Mouse (Mus musculus) CD4-positive, CD25-positive, alpha-beta regulatory T cell, adult 4 months (primary cell): ENCODE results near the gene Vmn1r200. TPM values are rescaled to one million over a fixed set of nuclear protein-coding genes. Genes with fewer than 3 reads are reported as not detected.
"Not testable (repeated sequence)": the region's sequence is repeated elsewhere in the genome, so short reads cannot be mapped to it uniquely, and the experiment has no call there.

ENCODE experiments used
- ATAC-seq: one replicate; pipeline ENCODE4 v1.8.0; 2017
- polyA plus RNA-seq, 2 experiments: library from polyadenylated mRNA; unstranded; fragments of 100-300 nt; shearing (Covaris generic); gene quantifications; one replicate each; pipeline ENCODE4 v1.2.1; 2017

Vmn1r200 gene
- not detected for polyA plus RNA-seq

DNA sequence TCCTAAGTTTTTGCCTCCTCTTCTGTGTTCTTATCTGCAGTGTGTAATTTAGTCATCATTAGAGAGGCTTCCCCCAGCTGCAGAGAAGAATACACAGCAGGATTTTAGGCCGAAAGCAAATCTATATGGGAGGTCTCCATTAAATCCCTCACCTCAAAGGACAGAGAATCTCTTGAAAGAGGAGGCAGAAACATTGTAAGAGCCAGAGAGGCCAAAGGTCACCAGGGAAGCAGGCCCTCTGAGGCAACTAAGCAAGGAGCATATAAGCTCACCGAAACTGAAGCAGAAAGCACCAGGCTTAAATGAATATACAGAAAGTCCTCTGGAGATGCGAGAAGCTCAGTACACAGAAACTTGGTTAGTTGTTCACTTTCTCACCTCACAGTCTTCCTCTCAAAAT, at the start of gene Vmn1r200:
TSS of gene Vmn1r200 (plus strand) at position 301 of the 400 bp plus-strand sequence.
- ATAC-seq, result no peak

DNA sequence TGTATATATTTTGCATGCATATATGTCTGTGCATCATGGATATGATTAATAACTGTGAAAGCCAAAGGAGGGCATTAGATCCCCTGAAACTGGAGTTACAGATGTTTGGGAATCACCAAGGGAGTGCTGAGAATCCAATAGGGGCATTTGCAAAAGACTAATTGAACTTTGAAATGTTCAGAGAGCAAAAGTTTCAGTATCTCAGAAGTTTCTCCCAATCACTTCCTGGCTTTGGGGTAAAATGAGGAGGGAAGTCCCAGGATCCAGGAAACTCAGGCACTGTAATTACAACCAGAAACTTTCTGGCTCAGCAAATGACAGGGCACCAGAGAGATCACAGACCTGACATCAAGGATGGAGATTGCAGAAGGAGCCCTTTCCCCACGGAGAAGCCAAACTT, 40.1 kb upstream of the Vmn1r200 start, which contains the start of gene Vmn1r198:
TSS of gene Vmn1r198 (plus strand) at position 301 of the 400 bp plus-strand sequence.
- ATAC-seq, result no peak

DNA sequence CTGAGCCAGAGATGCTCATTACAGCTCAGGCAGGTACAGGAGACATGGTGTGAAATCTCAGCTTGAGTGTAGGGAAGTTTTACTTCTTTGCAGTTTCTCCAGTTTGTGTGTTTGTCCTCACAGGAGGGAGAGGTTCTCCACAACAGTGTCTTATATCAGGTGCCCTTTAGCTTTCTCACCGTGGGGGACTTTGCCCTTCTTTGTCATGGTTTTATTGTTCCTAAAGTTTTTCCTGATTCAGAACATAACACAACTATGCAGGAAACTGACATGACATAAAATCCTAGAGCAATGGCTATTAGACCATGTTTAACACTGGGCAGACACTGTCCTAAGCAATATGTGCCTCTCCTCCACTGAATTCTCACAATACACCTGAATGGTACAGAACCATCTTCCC, 39.4 kb upstream of the Vmn1r200 start:
- no peak for ATAC-seq

DNA sequence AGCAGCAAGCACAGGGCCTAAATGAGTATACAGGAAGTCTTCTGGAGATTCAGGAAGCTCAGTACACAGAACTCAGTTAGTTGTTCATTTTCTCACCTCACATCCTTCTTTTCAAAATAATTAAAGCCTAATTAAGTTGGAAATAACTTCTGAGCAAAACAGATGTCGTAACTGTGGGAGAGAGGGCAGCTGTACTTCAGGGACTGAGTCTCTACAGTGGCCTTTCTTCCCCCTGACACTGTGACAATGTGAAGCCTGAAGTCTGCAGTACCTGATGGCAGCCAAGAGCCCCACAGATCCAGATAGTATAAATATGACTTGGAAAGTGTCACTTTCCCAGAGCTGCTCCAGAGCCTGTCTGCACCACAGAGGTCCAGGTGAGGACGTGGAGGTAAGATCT, 10.7 kb upstream of the Vmn1r200 start, which contains the start of gene Vmn1r199:
TSS of gene Vmn1r199 (plus strand) at position 301 of the 400 bp plus-strand sequence.
- no peak for ATAC-seq

DNA sequence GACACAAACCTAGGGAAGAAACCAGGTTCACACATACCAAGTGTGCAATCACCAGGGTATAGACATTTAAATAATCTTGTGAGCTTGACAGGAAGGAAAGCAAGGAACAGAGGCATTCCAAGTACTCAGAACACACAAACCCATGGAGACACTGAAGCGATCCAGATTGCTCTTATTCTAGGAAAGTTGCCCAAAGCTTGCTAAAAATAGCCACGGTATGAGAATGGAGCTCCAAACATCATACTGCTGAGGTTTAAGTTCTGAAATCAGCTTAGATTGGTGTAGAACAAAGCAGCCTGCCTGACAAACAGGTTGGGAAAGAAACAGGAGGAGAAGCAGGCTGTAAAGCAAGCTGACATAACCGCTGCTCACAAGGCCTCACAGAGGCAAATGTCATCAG, 9.0 kb upstream of the Vmn1r200 start:
- not testable (repeated sequence) for ATAC-seq

DNA sequence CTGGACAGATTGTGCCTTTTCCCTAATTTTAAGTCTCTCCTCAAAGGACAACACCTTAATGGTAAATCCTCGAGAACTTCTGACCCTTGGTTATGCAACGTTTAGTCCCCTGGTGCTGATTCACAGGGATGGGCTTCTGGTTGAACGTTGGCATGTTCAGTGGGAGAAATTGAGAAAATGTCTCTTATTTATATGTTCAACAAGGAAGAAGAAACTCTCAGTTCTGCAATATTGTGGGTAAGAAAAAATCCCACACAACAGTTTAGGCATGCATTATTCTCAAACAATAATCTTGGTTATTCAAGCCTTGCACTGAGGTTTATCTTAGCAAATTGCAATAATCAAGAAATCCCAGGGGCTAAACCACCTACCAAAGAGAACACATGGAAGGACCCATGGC, 6.8 kb upstream of the Vmn1r200 start:
- no peak for ATAC-seq

DNA sequence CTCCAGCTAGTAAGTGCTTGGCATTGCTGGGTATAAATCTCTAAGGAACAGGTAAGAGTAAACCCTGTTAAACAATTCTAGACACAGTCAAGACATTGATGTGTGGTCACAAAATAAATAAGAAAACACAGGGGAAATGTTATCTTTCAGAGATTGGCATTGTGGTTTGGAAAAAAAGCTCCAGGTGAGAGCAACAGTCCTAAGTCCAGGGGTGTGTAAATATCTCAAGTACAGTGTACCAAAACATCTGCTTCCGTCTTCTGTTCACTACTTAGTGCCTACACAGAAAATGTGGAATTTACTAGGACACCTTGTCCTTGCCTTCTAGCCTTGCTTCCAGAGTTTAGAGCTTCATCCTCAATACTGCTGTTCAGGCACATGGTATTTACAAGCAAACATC, 3.1 kb upstream of the Vmn1r200 start:
- ATAC-seq, result no peak

DNA sequence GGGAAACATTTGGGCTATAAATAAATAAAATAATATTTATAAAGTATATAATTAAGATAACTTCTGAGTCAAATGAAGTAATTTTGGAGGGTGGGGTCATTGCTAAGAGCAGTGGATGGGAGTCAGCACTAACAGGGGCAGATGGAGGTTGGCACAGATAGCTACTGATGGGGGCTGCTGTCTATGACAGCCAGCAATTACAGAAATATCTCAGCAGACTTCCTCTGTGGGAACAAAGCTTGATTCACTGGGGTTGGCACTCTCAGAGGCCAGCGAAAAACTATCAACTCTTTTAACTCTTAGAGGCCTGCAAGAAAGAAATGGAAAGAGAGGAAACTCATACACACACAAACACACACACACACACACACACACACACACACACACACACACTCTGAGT, 12.8 kb downstream of the Vmn1r200 start:
- no peak for ATAC-seq

Other genes with a start within 250 kb of the Vmn1r200 start
- not detected for gene Vmn1r191, start 206.4 kb upstream of the Vmn1r200 start, polyA plus RNA-seq
- gene Vmn1r192, start 199.2 kb upstream of the Vmn1r200 start, polyA plus RNA-seq, result not detected
- not detected for gene Vmn1r193, start 167.2 kb upstream of the Vmn1r200 start, polyA plus RNA-seq
- not detected for gene Vmn1r194, start 146.2 kb upstream of the Vmn1r200 start, polyA plus RNA-seq
- gene Vmn1r195, start 119.9 kb upstream of the Vmn1r200 start, polyA plus RNA-seq, result not detected
- not detected for gene Vmn1r196, start 100.5 kb upstream of the Vmn1r200 start, polyA plus RNA-seq
- not detected for gene Vmn1r197, start 65.8 kb upstream of the Vmn1r200 start, polyA plus RNA-seq
- gene Vmn1r198, start 40.0 kb upstream of the Vmn1r200 start, polyA plus RNA-seq, result not detected
- gene Vmn1r199, start 10.6 kb upstream of the Vmn1r200 start, polyA plus RNA-seq, result not detected
- gene Vmn1r201, start 81.5 kb downstream of the Vmn1r200 start, polyA plus RNA-seq, result not detected
- gene Vmn1r202, start 115.0 kb downstream of the Vmn1r200 start, polyA plus RNA-seq, result not detected
- under 1 TPM in 1 of 2 experiments, not detected in 1; 0.16 TPM for gene Vmn1r203, start 127.7 kb downstream of the Vmn1r200 start, polyA plus RNA-seq
- gene Vmn1r204, start 162.8 kb downstream of the Vmn1r200 start, polyA plus RNA-seq, result not detected
- not detected for gene Vmn1r205, start 202.6 kb downstream of the Vmn1r200 start, polyA plus RNA-seq
- not detected for gene Vmn1r206, start 233.9 kb downstream of the Vmn1r200 start, polyA plus RNA-seq